Mouse (Mus musculus) thymus, adult 2 months (tissue): ENCODE results near the gene Cd6.

Experiments used
- CTCF ChIP-seq: fragments of 200-500 bp; IDR thresholded peaks from 2 replicates; pipeline ENCODE4 v1.5.1; 2012; ENCODE audit warnings: mild to moderate bottlenecking, control low read depth, low read length, moderate library complexity, borderline replicate concordance; ENCODE audit not compliant: control insufficient read depth, poor library complexity, insufficient read depth; ENCODE audit errors: extremely low read depth
- POLR2A ChIP-seq: fragments of 200-500 bp; IDR thresholded peaks from 2 replicates; pipeline ENCODE4 v1.6.1; 2012; ENCODE audit warnings: mild to moderate bottlenecking, low read length, control low read depth, moderate library complexity; ENCODE audit not compliant: control insufficient read depth, poor library complexity, insufficient read depth; ENCODE audit errors: extremely low read depth

DNA sequence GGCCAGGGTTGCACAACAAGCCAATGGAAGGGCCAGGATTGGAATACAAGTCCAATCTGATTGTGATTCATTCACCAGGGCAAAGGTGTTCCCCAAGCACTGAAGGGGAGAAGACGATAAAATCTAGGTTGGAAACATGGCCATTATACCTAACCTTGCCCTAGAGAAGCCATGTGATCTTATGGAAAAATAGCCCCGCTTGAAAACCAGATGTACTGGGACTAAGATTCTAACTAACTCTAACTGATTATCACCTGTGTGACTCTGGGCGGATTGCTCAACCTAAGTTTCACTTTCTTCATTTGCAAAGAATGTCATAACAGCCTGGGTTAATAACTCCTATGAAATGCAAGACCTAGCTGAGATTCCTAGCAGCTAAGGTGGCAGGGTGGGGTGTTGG, 25.6 kb upstream of the Cd6 start:
- TF ChIP-seq POLR2A (no peak), CTCF (no peak)
